ENCODE assay signal across 8 mouse cellular contexts in the genomic region with DNA sequence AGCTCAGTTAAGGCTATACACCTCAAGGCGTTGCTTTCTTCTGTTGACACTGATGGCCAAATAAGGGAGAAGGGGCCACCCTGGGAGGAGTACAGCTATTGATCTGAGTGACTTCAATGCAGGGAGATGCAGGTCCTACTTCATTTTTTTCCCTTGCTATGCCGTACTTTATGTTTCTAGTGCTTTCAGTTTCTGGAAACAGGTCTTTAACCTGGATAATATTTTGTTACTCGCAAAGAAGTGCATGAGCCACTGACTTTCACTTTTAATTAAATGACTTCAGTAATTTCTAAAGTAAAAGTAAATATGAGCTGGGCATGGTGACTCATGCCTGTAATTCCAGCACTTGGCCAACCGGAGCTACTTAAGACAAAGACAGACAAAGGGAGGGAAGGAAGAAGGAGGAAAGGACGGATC. TPM values are rescaled to one million over a fixed set of nuclear protein-coding genes. Genes with fewer than 3 reads are reported as not detected.
DNase-seq lines count a peak whose midpoint lies in the region; ATAC-seq and TF ChIP-seq lines count a peak whose summit lies in the region.

No protein-coding gene starts in this region.

- H3K4me2 ChIP-seq in forebrain, embryonic 11.5 days (ENCODE audit: low read depth, low read length, severe bottlenecking), result peak overlapping the region; percentile 82
- peak overlapping the region; percentile 57 for H3K4me2 ChIP-seq in limb, embryonic 12.5 days
- H3K4me2 ChIP-seq in midbrain, embryonic 16.5 days (ENCODE audit: low read length), result peak overlapping the region; percentile 58

- H3K9ac ChIP-seq in MEL (ENCODE audit: control insufficient read depth, low read depth, low read length, poor library complexity, severe bottlenecking), result peak overlapping the region; percentile 64
- H3K9ac ChIP-seq in forebrain, embryonic 11.5 days (ENCODE audit: low read length), result peak overlapping the region; percentile 81
- H3K9ac ChIP-seq in limb, embryonic 12.5 days (replicated peaks), result peak overlapping the region; percentile 80
- H3K9ac ChIP-seq in midbrain, embryonic 16.5 days (ENCODE audit: low read depth, low read length), result peak overlapping the region; percentile 96

- no peak for TF ChIP-seq EP300 in MEL (IDR thresholded peaks at IDR 0.05; ENCODE audit: low read depth in 1 of 2, low read length in 2 of 2)

- no peaks in the 10 kb centered on the region for H3K9me3 ChIP-seq in heart, embryonic 10.5 days
- no peaks in the 10 kb centered on the region for H3K9me3 ChIP-seq in MEL (replicated peaks; ENCODE audit: insufficient read depth, low read length)
- no peaks in the 10 kb centered on the region for H3K9me3 ChIP-seq in forebrain, embryonic 11.5 days (ENCODE audit: control insufficient read depth, low read length)
- no peaks in the 10 kb centered on the region for H3K9me3 ChIP-seq in limb, embryonic 12.5 days
- H3K9me3 ChIP-seq in midbrain, embryonic 16.5 days (replicated peaks; ENCODE audit: control insufficient read depth, low read length, poor library complexity, severe bottlenecking), result no peaks in the 10 kb centered on the region

- peaks cover 3% of the 10 kb centered on the region; the same call in 1 of the 2 replicates for H3K79me2 ChIP-seq in MEL (ENCODE audit: control insufficient read depth, insufficient read depth, low read length, poor library complexity)

- peaks cover 3% of the 10 kb centered on the region; the same call in 1 of the 2 replicates for H3K4me1 ChIP-seq in heart, embryonic 10.5 days
- peaks cover 2 to 8% of the 10 kb centered on the region in 2 experiments for H3K4me1 ChIP-seq in MEL (ENCODE audit: control insufficient read depth in 1 of 2, insufficient read depth in 2 of 2, low read length in 2 of 2)
- H3K4me1 ChIP-seq in forebrain, embryonic 11.5 days (replicated peaks; ENCODE audit: control insufficient read depth, insufficient read depth, low read length), result no peaks in the 10 kb centered on the region
- H3K4me1 ChIP-seq in limb, embryonic 12.5 days (replicated peaks), result no peaks in the 10 kb centered on the region
- H3K4me1 ChIP-seq in midbrain, embryonic 16.5 days (ENCODE audit: control insufficient read depth, insufficient read depth, low read length), result peaks cover 18% of the 10 kb centered on the region

- H3K27me3 ChIP-seq in heart, embryonic 10.5 days (ENCODE audit: insufficient read depth, poor library complexity, severe bottlenecking), result no peaks in the 10 kb centered on the region
- no peaks in the 10 kb centered on the region for H3K27me3 ChIP-seq in MEL (ENCODE audit: control insufficient read depth in 1 of 2, insufficient read depth in 2 of 2, low read length in 2 of 2)
- H3K27me3 ChIP-seq in forebrain, embryonic 11.5 days (ENCODE audit: control insufficient read depth, insufficient read depth, low read length), result no peaks in the 10 kb centered on the region
- no peaks in the 10 kb centered on the region for H3K27me3 ChIP-seq in limb, embryonic 12.5 days
- H3K27me3 ChIP-seq in midbrain, embryonic 16.5 days (ENCODE audit: control insufficient read depth, insufficient read depth, low read depth, low read length), result no peaks in the 10 kb centered on the region

- DNase-seq in heart, embryonic 10.5 days (ENCODE audit: low spot score), result peak; percentile 79
- no peak for DNase-seq in heart, postnatal 4 days
- DNase-seq in MEL (ENCODE audit: low read depth, low spot score), result peak; percentile 84
- no peak for DNase-seq in forebrain, embryonic 11.5 days (ENCODE audit: low spot score)
- no peak for DNase-seq in urinary bladder, postnatal 36 days (ENCODE audit: low spot score in 2 of 2)
- no peak for DNase-seq in urinary bladder, adult 18-20 months (ENCODE audit: low spot score in 2 of 2)

- no peak for TF ChIP-seq CTCF in MEL (IDR thresholded peaks at IDR 0.05 in 2 of 3, conservative IDR thresholded peaks at IDR 0.05 in 1 of 3; ENCODE audit: control insufficient read depth in 1 of 3, insufficient read depth in 1 of 3, low read depth in 2 of 3, low read length in 3 of 3, poor library complexity in 1 of 3, severe bottlenecking in 1 of 3)

- 0 out of 2 replicates have a peak, but pooled peaks have one; percentile 32 for ATAC-seq in forebrain, embryonic 11.5 days (replicated peaks; ENCODE audit: low FRiP score)
- no peak for ATAC-seq in limb, embryonic 12.5 days (ENCODE audit: insufficient number of reproducible peaks, insufficient read depth, low FRiP score, low TSS enrichment, low read depth)
- ATAC-seq in midbrain, embryonic 16.5 days, result peak; percentile 27; the same call in 1 of the 2 replicates

- 18% methylated on average over 5 of the region's 5 CpGs for WGBS in heart, embryonic 10.5 days
- WGBS in forebrain, embryonic 11.5 days, result 22% methylated on average over 5 of the region's 5 CpGs
- 23% methylated on average over 5 of the region's 5 CpGs for WGBS in limb, embryonic 12.5 days
- 16% methylated on average over 5 of the region's 5 CpGs for WGBS in midbrain, embryonic 16.5 days

- peak overlapping the region; percentile 95 for H3K27ac ChIP-seq in heart, embryonic 10.5 days
- H3K27ac ChIP-seq in MEL (ENCODE audit: control insufficient read depth, low read depth, low read length), result peak overlapping the region; percentile 65
- no peak overlapping the region for H3K27ac ChIP-seq in forebrain, embryonic 11.5 days (ENCODE audit: low read depth, low read length)
- H3K27ac ChIP-seq in limb, embryonic 12.5 days, result peak overlapping the region; percentile 92; the same call in 1 of the 2 replicates
- peak overlapping the region; percentile 97 for H3K27ac ChIP-seq in midbrain, embryonic 16.5 days (ENCODE audit: low read length)

- peak overlapping the region; percentile 87 for H3K4me3 ChIP-seq in heart, embryonic 10.5 days
- H3K4me3 ChIP-seq in MEL (ENCODE audit: control insufficient read depth in 1 of 2, insufficient read depth in 1 of 2, low read depth in 2 of 2, low read length in 2 of 2), result peak overlapping the region; percentile 65 to 92
- H3K4me3 ChIP-seq in forebrain, embryonic 11.5 days (ENCODE audit: low read depth, low read length), result peak overlapping the region; percentile 75
- peak overlapping the region; percentile 83 for H3K4me3 ChIP-seq in limb, embryonic 12.5 days (replicated peaks)
- peak overlapping the region; percentile 88 for H3K4me3 ChIP-seq in midbrain, embryonic 16.5 days (ENCODE audit: low read depth, low read length)

- TF ChIP-seq POLR2A in MEL (IDR thresholded peaks at IDR 0.05; ENCODE audit: control insufficient read depth in 1 of 2, insufficient read depth in 1 of 2, low read depth in 1 of 2, low read length in 2 of 2, poor library complexity in 1 of 2), result no peak

- no peak for TF ChIP-seq RAD21 in MEL (IDR thresholded peaks at IDR 0.05; ENCODE audit: low read depth, low read length)

- H3K36me3 ChIP-seq in heart, embryonic 10.5 days, result no peaks in the 10 kb centered on the region
- peaks cover 0 to 13% of the 10 kb centered on the region in 2 experiments; a peak in 2 of 4 replicates for H3K36me3 ChIP-seq in MEL (ENCODE audit: control insufficient read depth in 1 of 2, insufficient read depth in 2 of 2, low read length in 2 of 2)
- no peaks in the 10 kb centered on the region for H3K36me3 ChIP-seq in forebrain, embryonic 11.5 days (ENCODE audit: control insufficient read depth, insufficient read depth, low read length)
- no peaks in the 10 kb centered on the region for H3K36me3 ChIP-seq in limb, embryonic 12.5 days
- no peaks in the 10 kb centered on the region for H3K36me3 ChIP-seq in midbrain, embryonic 16.5 days (ENCODE audit: control insufficient read depth, insufficient read depth, low read length)

TF ChIP-seq in MEL, 35 proteins besides CTCF, POLR2A, EP300 and RAD21:
- TF ChIP-seq USF1 (IDR thresholded peaks at IDR 0.05; ENCODE audit: low read depth, low read length), result no peak
- no peak for TF ChIP-seq UBTF (IDR thresholded peaks at IDR 0.05; ENCODE audit: borderline replicate concordance, insufficient read depth, low read depth, low read length)
- TF ChIP-seq TBP (IDR thresholded peaks at IDR 0.05; ENCODE audit: low read depth, low read length), result 0 out of 2 replicates have a peak, but pooled peaks have one; percentile 13
- TF ChIP-seq MXI1 (IDR thresholded peaks at IDR 0.05; ENCODE audit: low read depth, low read length), result peak; percentile 13; the same call in 1 of the 2 replicates
- TF ChIP-seq JUND (IDR thresholded peaks at IDR 0.05; ENCODE audit: low read depth, low read length), result 0 out of 2 replicates have a peak, but pooled peaks have one; percentile 14
- no peak for TF ChIP-seq POLR2AphosphoS2 (IDR thresholded peaks at IDR 0.05; ENCODE audit: low read length)

RNA-seq across cellular contexts. Expression of a gene that starts 1.0 kb away (rescaled TPM):
- 18.6 and 20.0 TPM in 2 replicates for polyA plus RNA-seq in heart, embryonic 10.5 days (2016; fragmentation: Nextera tagmentation; extraction: Ambion mirVana)
- total RNA-seq in heart, postnatal 4 days (2021), result 10 to 100 TPM; 11.6 to 13.5 TPM
- total RNA-seq in MEL (2012; rRNA removed), result 8.0 and 10.6 TPM in 2 replicates
- polyA plus RNA-seq in MEL (2012; ENCODE audit: insufficient read depth in 1 of 2, insufficient read length in 2 of 2, low read depth in 1 of 2, low replicate concordance in 2 of 2, missing spikeins in 1 of 2), result 1 to 10 TPM in 1 of 2 experiments, not detected in 1; 8.5 TPM
- 18.1 and 21.7 TPM in 2 replicates for polyA plus RNA-seq in forebrain, embryonic 11.5 days (2014; fragmentation: Nextera tagmentation; extraction: Ambion mirVana)
- polyA plus RNA-seq in limb, embryonic 12.5 days (2016; fragmentation: Nextera tagmentation; extraction: Ambion mirVana), result 19.8 and 22.3 TPM in 2 replicates
- 57.9 and 67.8 TPM in 2 replicates for polyA plus RNA-seq in midbrain, embryonic 16.5 days (2015; fragmentation: Nextera tagmentation; extraction: Ambion mirVana)

Comparison
In these comparisons a context has a peak if more than half of its experiments do, and no peak if none do; other contexts are left out.
1. DNase-seq: peak in heart, embryonic 10.5 days (single experiment) and MEL (single experiment); none in heart, postnatal 4 days (single experiment), forebrain, embryonic 11.5 days (single experiment), urinary bladder, postnatal 36 days (0 of 2) and urinary bladder, adult 18-20 months (0 of 2).
2. Peak in every context shown above with its lines, with median percentiles within 50 percentile points of each other: H3K4me3 ChIP-seq, H3K9ac ChIP-seq and H3K4me2 ChIP-seq.